Mouse (Mus musculus): ENCODE data around the gene Klrg2. TPM values are rescaled to one million over a fixed set of nuclear protein-coding genes. Genes with fewer than 3 reads are reported as not detected.
"Not testable (repeated sequence)": the region's sequence is repeated elsewhere in the genome, so short reads cannot be mapped to it uniquely, and the experiment has no call there.

Klrg2 gene
- total RNA-seq (2017) = 0.23 TPM in 1 of 2 replicates, not detected in the other

- no peak for ATAC-seq (ENCODE audit: extremely low read depth, insufficient number of reproducible peaks, low FRiP score, poor library complexity, severe bottlenecking)
Observed at GRCm38 (mm10) chr6:38636852-38637618, at the start of gene Klrg2. Klrg2 (minus strand) TSS chr6:38637242.

- no peak for ATAC-seq (ENCODE audit: extremely low read depth, insufficient number of reproducible peaks, low FRiP score, poor library complexity, severe bottlenecking)
Observed at GRCm38 (mm10) chr6:38682532-38682931, 45.5 kb upstream of the Klrg2 start.

- ATAC-seq (ENCODE audit: extremely low read depth, insufficient number of reproducible peaks, low FRiP score, poor library complexity, severe bottlenecking) = no peak
Observed at GRCm38 (mm10) chr6:38677629-38678028, 40.6 kb upstream of the Klrg2 start.

- no peak for ATAC-seq (ENCODE audit: extremely low read depth, insufficient number of reproducible peaks, low FRiP score, poor library complexity, severe bottlenecking)
Observed at GRCm38 (mm10) chr6:38676723-38677122, 39.7 kb upstream of the Klrg2 start.

- ATAC-seq (ENCODE audit: extremely low read depth, insufficient number of reproducible peaks, low FRiP score, poor library complexity, severe bottlenecking) = no peak
Observed at GRCm38 (mm10) chr6:38676217-38676616, 39.2 kb upstream of the Klrg2 start.

- no peak for ATAC-seq (ENCODE audit: extremely low read depth, insufficient number of reproducible peaks, low FRiP score, poor library complexity, severe bottlenecking)
Observed at GRCm38 (mm10) chr6:38672011-38672410, 35.0 kb upstream of the Klrg2 start.

- ATAC-seq (ENCODE audit: extremely low read depth, insufficient number of reproducible peaks, low FRiP score, poor library complexity, severe bottlenecking) = no peak
Observed at GRCm38 (mm10) chr6:38671270-38671669, 34.2 kb upstream of the Klrg2 start.

GRCm38 (mm10) chr6:38670488-38670887 lies 33.4 kb upstream of the Klrg2 start:
- ATAC-seq (ENCODE audit: extremely low read depth, insufficient number of reproducible peaks, low FRiP score, poor library complexity, severe bottlenecking) = not testable (repeated sequence)

GRCm38 (mm10) chr6:38669580-38669979 lies 32.5 kb upstream of the Klrg2 start:
- no peak for ATAC-seq (ENCODE audit: extremely low read depth, insufficient number of reproducible peaks, low FRiP score, poor library complexity, severe bottlenecking)

- no peak for ATAC-seq (ENCODE audit: extremely low read depth, insufficient number of reproducible peaks, low FRiP score, poor library complexity, severe bottlenecking)
Observed at GRCm38 (mm10) chr6:38662714-38663615, 25.9 kb upstream of the Klrg2 start, which contains the start of gene Clec2l. Clec2l (plus strand) TSS chr6:38663069.

- ATAC-seq (ENCODE audit: extremely low read depth, insufficient number of reproducible peaks, low FRiP score, poor library complexity, severe bottlenecking) = no peak
Observed at GRCm38 (mm10) chr6:38661626-38662025, 24.6 kb upstream of the Klrg2 start.

GRCm38 (mm10) chr6:38650263-38650937 lies 13.4 kb upstream of the Klrg2 start:
- peak; percentile 80 for ATAC-seq (ENCODE audit: extremely low read depth, insufficient number of reproducible peaks, low FRiP score, poor library complexity, severe bottlenecking)

- ATAC-seq (ENCODE audit: extremely low read depth, insufficient number of reproducible peaks, low FRiP score, poor library complexity, severe bottlenecking) = no peak
Observed at GRCm38 (mm10) chr6:38649545-38649944, 12.5 kb upstream of the Klrg2 start.

- no peak for ATAC-seq (ENCODE audit: extremely low read depth, insufficient number of reproducible peaks, low FRiP score, poor library complexity, severe bottlenecking)
Observed at GRCm38 (mm10) chr6:38643039-38643438, 6.0 kb upstream of the Klrg2 start.

GRCm38 (mm10) chr6:38642593-38642992 lies 5.6 kb upstream of the Klrg2 start:
- ATAC-seq (ENCODE audit: extremely low read depth, insufficient number of reproducible peaks, low FRiP score, poor library complexity, severe bottlenecking) = no peak

- ATAC-seq (ENCODE audit: extremely low read depth, insufficient number of reproducible peaks, low FRiP score, poor library complexity, severe bottlenecking) = no peak
Observed at GRCm38 (mm10) chr6:38641645-38642044, 4.6 kb upstream of the Klrg2 start.

GRCm38 (mm10) chr6:38641228-38641627 lies 4.2 kb upstream of the Klrg2 start:
- no peak for ATAC-seq (ENCODE audit: extremely low read depth, insufficient number of reproducible peaks, low FRiP score, poor library complexity, severe bottlenecking)

GRCm38 (mm10) chr6:38640401-38640800 lies 3.4 kb upstream of the Klrg2 start:
- ATAC-seq (ENCODE audit: extremely low read depth, insufficient number of reproducible peaks, low FRiP score, poor library complexity, severe bottlenecking) = no peak
